19 mouse cellular contexts compared by ENCODE assay signal in genomic region chr8:110416931-110417330, GRCm38 (mm10).
DNase-seq lines count a peak whose midpoint lies in the region; ATAC-seq lines count a peak whose summit lies in the region.
"Had no signal": no experiment of that assay in that cellular context is flagged by ENCODE, and none has a peak within 500 bp of the region (broad histone marks: within the 10 kb centered on the region; RNA-seq: fewer than 3 reads in every experiment).

No protein-coding gene starts in this region.

- no peak for ATAC-seq in cerebellum, adult (ENCODE audit: insufficient number of reproducible peaks, low FRiP score, low TSS enrichment)
- ATAC-seq: activated CD4-positive, CD25-positive, alpha-beta regulatory T cell, adult 4 months; CD4-positive, CD25-positive, alpha-beta regulatory T cell, adult 4 months; forebrain, embryonic 14.5 days; forebrain, embryonic 16.5 days; Patski had no signal

- DNase-seq in cerebellum, adult 18-20 months: peak; percentile 7 to 12
- no peak for DNase-seq in cerebellum, postnatal 4 days (ENCODE audit: low spot score in 2 of 2)
- peak; percentile 23 for DNase-seq in cerebellum, adult 9-10 months
- DNase-seq in cerebellum, adult 11 months: no peak
- peak; percentile 32 to 53 for DNase-seq in cerebellum, postnatal 14 days
- DNase-seq in brain, adult 2 months (ENCODE audit: low read depth, low spot score): peak; percentile 40
- no peak for DNase-seq in spleen, postnatal 10 days (ENCODE audit: low spot score in 2 of 2)
- DNase-seq: adrenal gland, adult 8-10 months; adrenal gland, postnatal 14 days; adrenal gland, postnatal 36 days; B cell, adult 2 months; embryo, embryonic 11 days; gastrocnemius, adult 2 months had no signal

Comparison
In these comparisons a context has a peak if more than half of its experiments do, and no peak if none do; other contexts are left out.
1. DNase-seq: peak in cerebellum, adult 18-20 months (2 of 2), cerebellum, adult 9-10 months (single experiment), cerebellum, postnatal 14 days (2 of 2) and brain, adult 2 months (single experiment); none in cerebellum, postnatal 4 days (0 of 2), cerebellum, adult 11 months (single experiment) and spleen, postnatal 10 days (0 of 2).